Mouse (Mus musculus) kidney, postnatal 14 days (tissue): ENCODE measurements around the gene Dusp1.

ENCODE experiments used
- DNase-seq: peaks from one replicate; pipeline ENCODE4 v3.0.0; 2022; ENCODE audit warnings: mixed read lengths

The Dusp1 gene

DNA sequence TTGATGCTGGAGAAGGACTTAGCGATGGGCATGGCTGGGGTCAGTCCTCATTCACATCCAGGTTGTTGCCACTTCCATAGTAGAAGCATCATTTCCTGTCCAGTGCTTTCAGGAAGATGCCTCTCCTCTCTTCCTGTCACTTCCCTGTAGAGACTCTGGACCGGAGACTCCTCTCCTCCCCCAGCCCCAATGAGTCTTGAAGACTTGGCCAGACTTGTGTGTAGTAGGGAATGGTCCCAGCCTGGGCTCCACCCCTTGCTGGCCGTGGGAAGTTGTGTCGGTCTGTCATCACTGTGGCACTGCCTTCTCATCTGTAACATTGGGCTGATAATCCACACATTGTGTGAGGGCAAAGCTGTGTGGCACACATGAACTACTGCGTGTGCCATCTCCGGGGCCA, 21.7 kb upstream of the Dusp1 start:
- DNase-seq, result peak; percentile 44

DNA sequence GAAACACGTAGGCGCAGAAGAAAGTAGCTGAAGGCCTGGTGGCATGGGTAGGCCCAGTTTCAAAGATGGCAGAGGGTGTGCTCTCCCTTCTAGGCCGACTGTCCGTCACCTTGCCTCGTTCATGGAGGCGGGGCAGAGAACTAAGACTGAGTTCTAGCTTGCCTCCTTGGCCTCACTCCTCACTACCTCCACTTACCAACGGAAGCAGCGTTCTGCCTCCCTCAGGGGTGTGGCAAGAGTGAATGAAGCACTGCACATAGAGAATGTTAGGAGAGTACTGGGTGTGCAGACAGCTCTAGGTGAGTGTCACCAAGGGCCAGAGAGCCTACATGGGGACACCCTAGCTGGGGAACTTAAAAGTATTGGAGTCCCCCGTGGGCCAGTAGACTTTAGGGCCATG, 21.1 kb upstream of the Dusp1 start:
- no peak for DNase-seq

DNA sequence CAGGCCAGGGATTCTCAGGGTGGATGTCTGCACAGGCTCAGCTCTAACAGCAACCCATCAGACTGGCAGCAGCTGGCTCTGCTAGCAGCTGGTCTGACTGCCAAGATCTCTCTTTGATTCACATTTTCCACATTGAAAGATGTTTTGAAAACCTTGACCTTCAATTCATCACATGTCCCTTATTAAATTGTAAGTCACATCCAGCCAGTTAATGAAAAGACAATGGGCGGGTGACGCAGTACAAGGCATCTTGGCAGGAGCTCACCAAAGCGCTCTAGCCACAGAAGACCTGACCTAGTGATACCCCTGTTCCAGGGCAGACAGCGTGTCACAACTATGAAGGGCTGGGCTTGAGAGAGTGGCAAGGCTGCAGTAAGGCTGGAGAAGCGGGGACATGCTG, 20.4 kb upstream of the Dusp1 start:
- peak; percentile 78 for DNase-seq

DNA sequence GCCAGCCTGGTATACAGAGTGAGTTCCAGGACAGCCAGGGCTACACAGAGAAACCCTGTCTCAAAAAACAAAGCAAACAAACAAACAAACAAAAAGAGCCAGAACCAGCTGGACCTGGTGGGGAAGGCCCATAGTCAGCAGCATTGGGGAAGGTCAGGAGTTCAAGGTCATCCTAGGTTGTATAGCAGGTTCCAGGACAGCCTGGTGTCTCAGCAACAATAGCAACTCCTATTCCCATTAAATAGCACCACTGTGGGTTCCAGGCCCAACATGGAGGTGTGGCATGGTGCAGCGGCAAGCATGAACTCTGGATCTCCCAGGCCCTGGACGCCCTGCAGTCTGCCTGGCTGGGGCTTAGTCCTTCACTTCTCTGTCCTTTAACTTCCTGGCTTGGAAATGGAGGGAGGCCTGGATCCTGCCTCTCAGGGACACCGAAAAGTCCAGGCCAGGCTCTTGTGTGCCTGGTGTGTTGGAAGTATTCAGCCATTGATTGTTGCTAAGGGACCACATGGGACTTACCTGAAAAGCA, 19.0 kb upstream of the Dusp1 start:
- DNase-seq, result no peak

DNA sequence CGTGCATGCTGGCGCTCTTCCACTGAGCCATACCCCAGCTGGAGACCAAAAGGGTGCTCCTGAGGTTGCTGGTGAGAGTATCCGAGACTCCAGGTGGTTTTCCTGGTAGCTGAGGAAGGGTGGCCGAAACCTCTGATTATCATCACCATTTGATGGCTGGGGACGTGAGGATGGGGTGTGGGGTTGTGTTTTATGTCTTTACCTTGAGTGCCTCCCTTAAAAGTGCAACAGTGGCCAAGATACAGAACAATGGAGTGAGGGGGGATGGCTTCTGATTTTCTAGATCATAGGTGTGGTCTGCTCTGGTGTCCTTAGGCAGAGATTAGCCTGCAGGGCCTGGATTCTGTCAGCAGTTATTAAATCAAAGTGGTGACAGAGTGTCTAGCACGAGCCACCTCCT, 17.5 kb upstream of the Dusp1 start:
- no peak for DNase-seq

DNA sequence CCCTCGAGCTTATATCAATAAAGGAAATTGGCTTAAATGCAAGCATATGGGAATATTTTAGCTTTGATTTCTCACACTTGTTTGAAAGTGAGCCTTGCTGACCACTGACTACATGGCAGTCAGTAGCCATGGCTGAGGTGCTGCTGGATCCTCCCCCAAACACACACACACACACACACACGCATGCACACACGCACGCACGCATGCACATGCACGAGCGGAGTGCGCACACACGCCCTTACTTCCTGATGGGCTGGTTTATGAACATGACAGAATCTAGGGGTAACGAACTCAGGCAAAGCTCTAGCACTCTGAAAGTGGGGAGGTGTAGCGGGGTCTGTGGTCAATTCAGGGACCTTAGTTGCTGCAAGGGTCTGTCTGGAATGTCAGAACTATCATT, 16.8 kb upstream of the Dusp1 start:
- no peak for DNase-seq

DNA sequence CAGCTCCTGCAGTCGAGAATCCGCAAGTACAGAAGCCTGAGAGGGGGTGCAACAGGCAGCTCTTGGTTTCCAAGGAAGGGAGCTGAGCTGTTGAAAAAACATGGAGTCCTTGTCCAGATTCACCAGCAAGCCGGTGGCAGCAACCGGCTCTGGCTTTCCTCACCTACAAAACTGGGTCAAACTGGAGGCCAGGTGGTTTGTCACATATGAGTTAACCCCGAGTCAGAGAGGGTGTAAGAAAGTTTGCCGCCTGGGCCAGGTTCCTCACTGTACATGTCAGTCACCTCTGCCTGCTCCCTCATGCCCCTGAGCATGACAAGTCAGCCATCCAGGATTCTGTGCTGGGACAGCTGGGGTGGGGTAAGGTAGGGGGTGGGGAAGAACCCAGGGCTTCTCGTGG, 16.2 kb upstream of the Dusp1 start:
- DNase-seq, result no peak

DNA sequence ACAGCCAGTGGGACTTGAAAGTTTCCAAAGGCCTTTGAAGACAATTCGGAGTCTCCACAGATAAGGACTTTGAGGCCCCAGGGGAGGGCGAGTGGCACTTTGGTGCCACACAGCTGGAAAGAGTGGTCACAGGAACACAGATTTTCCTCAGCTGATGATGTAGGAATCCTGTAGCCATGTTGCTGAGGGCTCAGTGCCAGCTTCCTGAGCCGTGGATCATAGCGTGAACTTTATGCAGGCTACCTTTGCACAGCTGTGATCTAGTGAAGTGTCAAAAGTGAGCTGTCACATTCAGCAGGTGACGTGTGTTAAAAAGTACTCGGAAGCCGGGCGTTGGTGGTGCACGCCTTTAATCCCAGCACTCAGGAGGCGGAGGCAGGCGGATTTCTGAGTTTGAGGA, 15.4 kb upstream of the Dusp1 start:
- DNase-seq, result peak; percentile 52

DNA sequence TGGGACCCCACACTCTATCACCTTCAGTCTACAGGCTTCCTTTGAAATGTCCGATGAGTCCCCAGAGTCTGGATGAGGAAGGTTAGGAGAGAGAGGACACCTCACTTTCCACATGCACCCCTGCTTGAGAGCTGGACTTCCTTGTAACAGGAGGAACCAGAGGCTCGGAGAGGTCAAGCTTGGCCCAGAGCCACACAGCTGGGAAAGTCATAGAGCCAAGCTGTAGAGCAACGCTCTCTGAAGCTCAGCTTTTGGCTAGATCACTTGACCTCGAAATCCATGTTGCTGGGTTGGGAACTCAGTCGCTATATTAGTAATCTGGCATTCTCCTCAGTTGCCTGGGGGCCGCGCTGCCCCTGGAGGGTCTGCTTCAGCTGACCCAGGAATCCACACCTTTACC, 14.9 kb upstream of the Dusp1 start:
- peak; percentile 68 for DNase-seq

DNA sequence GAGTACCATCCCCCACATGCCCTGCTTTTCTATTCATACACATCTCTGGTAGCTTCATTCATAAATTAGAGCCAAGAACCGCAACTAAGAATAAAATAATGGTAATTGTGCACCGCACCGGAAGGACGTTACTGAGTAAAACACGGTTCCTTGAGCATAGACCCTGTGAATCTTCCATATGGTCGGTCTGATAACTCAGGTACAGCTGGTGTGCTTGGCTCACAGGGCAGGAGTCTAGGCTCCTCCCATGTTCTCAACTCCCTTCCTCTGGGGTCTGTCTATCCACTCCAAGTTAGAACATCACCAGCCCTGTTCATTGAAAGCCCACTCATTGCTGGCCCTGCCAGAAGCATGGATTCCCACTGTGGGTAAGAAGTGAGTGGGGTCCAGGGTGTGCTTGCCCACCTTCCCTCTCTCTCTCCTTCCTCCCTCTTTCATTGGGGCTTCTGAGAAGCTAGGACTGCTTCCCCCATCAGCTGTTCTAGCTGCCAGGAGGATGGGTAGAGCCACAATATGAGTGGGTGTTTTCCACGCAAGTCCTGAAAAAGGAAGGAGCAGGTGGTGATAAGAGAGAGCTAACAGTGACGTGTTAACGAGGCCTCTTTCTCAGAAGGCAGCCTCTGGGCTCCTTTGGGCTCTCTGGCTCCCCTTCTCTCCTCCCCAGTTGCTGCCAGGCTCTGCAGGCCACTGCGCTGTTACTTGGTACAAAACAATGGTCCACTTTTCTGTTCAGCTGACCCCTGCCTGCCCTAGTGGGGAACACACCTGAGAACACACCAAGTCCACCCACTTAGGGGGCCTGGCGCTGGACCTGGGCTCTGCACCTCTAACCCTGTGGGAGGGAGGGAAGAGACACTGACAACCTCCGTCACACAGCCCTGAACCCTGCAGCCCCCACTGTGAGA, 14.1 kb upstream of the Dusp1 start:
- no peak for DNase-seq

DNA sequence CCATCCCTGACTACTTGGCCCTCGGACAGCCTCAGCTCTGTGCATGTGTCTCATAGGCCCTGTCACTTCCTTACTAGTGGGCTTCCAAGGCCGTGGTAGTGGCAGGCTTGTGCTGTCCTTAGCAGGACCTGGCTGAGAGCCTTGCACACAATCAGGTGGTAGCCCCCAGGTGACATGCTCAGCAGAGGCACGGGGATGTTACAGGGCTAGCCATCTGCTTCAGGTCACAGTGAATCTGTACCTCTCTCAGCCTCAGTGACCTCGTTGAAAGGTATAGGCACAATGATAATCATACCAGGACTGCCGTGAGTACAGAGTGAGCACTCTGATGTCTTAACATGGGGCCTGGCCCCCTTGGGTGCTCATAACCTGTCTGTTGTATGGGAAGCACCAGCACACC, 12.8 kb upstream of the Dusp1 start:
- no peak for DNase-seq

DNA sequence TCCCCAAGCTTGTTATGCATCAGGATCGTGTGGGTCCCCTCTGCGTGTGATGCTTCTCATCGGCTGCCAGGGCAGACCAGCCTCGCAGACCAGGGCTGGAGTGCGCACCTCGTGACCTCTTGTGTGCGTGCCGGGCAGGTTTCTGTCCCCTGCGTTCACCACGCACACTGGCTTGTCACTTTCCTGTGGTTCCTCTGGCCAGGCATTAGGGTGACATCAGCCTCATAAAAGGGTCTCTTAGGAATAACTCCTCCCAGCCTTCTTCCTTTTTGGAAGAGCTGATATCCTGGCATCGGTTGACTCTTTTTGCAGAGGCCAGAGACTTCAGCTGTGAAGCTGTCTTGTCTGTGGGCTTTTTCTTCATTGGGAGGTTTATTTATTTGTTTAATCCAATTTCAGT, 12.2 kb upstream of the Dusp1 start:
- DNase-seq, result no peak

DNA sequence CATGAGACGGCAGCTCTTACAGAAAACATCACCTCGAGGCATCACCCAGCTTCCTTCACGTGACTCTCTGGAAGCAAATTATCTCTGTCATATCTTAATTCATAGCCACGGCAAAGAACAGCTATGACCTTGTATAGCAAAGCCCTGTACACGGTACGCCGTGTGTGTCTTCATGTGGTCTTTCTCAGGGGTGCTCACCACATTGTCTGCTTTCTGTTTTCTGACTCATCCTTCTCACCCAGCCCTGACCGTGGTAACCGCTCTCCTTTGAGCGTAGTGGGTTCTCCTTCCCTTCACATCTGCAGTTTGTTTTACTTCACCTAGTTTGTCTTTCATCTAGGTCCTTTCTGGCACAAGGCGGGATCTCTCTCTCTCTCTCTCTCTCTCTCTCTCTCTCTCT, 10.3 kb upstream of the Dusp1 start:
- DNase-seq, result no peak

DNA sequence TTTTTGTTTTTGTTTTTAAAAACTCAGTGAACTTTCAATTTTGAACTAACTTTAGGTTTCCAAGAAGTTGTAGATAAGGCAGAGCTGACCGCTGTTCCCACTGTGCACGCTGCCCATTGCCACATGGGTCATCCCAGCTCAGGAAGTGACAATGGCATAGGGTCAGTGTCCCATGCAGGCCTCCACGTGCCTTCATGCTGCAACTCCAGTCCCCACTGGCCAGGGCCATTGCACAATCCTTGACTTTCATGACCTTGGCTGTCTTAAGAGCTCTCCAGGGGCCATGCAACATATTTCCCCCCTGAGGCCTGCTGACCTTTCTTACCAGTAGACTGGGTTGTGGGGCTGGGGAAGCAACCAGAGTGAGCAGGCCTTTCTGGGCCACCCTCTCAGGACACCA, 9.4 kb upstream of the Dusp1 start:
- peak; percentile 66 for DNase-seq

DNA sequence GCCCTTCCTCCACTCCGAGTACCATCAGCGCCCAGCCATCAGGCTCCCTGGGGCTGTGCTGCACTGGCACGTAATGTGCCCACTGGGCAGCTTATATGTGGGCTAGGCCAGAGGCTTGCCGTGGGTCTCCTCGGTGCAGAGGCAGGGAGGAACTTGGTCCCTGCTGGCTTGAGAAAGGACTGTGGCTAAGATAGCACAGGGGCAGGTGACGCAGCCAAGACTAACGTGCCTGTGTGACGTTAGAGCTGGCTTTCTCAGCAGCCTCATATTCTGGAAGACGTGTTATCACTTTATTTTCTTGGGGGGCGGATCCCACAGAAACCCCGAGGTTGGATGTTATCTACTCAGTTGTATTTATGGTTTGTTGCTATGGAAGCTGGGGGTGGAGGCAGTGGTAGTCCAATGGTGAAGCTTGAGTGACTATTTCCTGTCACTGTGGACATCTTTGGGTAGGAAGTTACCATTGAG, 8.8 kb upstream of the Dusp1 start:
- DNase-seq, result no peak

DNA sequence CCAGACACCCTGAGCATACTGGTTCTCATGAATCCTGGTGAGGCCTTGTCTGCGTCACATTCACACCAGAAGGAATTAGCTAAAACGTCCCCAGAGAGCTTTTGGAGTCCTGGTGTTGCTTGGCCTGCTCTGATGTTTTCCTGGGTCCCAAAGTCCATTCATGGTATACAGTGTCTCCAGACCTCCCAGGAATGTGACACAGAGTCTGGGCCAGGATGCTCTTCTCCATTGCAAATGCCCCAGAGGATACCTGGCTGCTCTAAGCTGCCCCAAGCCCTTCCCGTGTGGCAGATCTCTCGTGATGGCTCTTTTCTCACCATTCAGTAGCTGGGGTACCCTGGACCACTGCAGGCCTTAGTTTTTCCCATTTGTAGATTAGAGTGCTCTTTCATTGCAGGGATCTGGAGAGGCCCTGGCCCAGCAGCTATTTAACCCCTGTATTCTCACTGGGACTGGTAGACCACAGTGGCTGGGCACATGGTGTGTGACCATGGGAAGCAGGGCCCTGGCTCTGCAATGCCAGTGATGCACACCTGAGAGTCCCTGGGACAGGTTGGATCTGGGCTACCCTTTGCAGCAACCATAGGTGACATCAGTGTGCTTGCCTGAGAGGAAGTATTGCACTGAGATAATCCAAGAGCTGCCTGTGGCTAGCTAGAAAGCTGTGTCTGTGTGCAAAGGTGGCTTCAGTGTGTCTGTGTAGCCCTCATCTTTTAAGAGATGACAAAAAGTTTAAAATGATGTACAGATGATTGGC, 7.8 kb upstream of the Dusp1 start:
- no peak for DNase-seq

DNA sequence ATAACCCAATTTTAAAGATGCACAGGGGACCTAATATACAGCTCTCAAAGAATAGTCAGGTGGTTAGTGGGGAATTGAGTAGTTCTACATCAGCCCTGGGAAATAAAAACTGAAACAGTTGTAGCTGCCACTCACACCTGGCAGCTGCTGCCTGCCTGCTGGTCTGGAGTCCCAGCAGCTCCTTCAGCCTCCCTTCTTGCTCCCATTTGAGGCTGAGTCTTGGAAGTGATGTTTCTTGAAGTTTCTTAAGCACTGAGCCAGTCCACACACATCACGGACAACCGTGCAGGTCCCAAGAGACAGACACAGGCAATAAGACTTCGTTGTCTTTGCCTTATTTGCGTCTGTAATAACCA, 5.9 kb upstream of the Dusp1 start:
- DNase-seq, result no peak

DNA sequence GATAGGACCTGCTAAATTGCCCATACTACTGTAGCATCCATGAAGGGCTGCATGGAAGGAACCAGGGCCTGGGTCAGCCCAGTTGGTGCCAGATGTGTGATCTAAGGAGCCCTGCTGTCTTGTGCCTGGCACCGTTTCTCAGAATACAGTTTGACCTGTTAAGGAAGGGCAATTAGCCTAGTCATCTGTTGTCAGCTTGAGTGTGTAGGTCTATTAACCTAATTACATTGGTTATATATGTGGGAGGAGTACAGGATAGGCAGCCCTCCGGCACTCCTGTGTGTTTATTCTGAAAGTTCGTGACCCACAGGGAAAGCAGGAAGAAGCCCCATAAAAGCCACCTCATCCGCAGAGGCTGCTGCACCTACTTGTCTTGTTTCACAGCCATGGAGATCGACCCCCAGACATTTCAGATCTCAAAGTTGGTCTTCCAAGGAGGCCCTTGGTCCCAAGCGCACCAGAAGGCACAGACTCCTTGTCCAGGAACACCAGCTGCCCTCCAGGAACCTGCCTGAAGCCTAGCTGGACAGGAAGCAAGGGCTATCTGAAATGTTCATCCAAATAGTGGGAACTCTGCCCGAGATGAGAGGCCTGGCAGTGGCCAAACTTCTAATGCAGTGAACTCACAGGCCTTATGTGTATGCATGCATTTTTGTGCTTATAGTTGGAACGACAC, 5.4 kb upstream of the Dusp1 start:
- DNase-seq, result no peak

DNA sequence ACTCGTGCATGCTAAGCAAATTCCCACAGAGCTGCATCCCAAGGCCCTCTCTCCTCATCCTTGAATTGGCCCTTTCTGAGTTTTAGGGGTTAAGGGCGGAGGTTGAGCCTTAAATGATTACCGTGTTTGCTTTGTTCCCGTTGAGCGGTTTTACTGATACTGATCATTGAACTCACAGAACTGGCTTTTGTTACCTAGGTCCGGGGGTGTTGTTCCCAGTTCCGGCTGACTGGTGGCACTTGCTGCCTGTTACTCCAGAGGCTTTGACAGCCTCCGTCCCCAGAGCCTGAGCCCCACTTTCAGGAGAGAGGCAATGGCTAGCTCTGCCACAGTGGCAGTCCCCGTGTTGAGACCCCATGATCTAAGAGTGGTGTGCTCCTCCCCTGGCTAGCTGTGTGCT, 2.5 kb upstream of the Dusp1 start:
- no peak for DNase-seq

DNA sequence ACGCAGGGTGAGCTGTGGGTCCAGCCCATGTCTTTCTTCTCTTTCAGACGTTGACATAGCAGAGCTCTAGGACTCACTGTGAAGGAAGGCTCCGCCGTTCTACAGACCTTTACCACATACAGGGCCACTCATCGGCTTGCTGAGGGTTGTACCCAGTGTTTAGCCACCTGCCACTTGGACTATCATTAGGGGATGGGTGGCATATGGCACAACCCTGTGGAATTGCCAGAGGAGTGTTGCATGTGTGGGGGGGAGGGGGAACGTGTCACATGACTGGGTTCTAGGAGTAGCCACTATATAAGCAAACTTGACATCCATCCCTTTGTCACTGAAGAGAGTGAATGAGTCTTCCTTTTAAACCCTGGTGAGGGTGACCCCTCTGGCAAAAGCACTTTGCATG, 1.5 kb upstream of the Dusp1 start:
- DNase-seq, result no peak

DNA sequence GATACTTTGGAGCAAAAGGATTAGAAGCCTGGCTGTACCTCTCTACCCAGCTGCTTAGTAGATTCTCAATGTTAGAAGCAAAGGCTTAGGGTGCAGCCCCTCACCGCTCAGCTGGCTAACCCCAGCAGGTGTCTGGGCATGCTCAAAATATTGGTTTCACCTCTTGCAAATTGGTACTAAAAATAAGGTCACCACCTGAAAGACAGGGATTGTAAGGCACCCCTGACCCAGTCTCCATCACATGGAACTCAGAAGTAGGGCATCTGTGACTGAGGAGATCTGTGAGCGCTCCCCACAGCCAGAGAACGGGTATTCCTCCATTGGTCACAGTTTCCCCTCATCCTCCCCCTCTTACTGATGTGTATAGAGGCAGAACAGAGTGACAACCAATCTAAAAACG, 364 bp upstream of the Dusp1 start:
- DNase-seq, result no peak

DNA sequence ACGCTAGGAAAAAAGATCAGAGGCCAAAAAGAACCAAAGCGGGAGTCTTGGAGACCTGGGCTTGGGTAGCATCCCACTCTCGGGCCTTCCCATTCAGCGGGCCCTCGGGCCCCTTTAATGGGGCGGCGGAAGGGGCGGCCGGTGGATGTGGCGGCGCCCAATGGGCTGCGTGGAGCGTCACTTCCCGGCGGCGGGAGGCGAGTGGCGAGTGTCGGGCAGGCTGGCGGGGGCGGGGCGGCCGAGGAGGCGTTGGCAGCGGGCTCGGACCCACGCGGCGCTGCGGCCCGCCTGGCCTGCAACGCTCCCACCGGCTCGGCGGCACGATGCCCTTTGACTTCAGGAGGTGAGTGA, 663 bp downstream of the Dusp1 start, which contains the start of gene Ergic1:
Ergic1 (plus strand) TSS at position 200 of the 351 bp plus-strand sequence.
- peak; percentile 96 for DNase-seq

DNA sequence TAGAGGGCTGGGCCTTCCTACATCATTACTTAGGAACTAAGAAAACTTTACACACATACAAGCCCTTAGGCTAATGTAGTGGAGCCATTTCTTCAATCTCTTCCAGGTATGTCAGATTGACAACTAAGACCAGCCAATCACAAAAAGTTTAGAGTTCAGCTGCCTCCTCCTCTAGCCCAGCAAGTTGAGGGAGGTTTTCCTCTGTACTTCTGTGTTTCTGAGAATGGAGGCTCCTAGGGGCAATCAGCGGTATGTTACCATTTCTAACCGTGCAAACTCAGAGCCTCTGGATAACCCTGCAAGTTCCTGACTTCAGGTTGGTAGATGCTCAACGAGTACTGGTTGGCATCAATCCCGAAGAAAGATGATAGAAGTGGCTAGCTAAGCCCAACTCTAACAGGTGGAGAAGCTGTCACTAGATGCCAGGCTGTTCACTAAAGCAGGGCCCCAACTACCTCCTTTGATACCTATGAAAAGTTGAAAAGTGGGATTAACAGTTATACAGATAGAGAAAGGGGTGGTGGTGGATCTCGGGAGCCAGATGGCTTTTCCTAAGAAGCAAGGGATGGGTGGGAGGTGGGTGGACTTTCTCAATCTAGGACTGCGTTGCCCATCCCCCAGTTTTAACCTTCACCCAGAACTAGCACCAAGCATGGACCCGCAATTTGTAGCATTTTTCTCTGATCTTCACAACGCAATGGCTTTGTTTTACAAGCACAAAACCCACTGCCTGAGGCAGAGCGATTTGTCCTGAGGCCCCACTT, 1.2 kb downstream of the Dusp1 start:
- DNase-seq, result no peak
